Mouse (Mus musculus): Measurements from ENCODE around the gene Ift122.

The Ift122 gene

DNA sequence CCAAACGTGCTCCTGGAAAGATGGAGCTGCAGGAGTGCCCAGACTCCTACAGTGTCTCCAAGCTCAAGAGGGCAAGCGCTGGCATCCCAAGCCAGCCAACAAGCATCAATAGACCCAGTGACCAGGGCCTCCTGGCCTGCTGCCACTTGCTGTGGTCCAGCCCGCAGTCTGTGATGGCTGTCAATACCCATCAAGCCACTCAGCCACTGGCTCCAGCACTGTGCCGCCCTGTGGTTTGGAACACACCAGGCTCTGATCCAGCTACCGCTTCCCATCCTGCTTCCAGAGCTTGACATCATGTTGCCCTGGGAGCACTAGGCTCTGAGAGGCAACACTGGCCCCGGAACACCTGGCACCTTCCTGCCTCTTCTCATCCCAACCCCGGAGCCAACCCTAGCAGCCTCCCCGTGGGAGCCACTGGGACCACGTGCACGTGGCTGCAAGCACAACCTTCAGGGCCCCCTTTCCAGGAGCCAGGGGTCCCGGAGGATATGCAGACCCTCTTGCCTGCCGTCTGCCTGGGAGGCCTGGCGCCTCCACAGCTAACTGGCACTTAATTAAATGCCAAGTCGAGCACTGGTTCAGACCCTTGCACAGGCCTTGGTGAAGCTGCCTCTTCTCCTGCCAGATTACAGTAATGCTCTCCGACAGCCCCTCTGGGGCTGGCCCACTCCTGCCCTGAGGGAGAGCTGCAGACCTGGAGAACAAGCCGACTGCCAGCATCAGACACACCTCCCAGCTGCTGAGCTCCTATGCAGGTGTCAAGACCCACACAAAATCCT is 120.8 kb downstream of the Ift122 start:
- H3K36me3 ChIP-seq (ENCODE audit: insufficient read depth, low read length) = no peaks in the 10 kb centered on the region
- H3K4me3 ChIP-seq (replicated peaks; ENCODE audit: low read length) = no peak overlapping the region
- peaks cover 14% of the 10 kb centered on the region for H3K4me1 ChIP-seq (replicated peaks; ENCODE audit: low read depth, low read length)
- H3K27me3 ChIP-seq (ENCODE audit: insufficient read depth, low read length) = peaks cover 22% of the 10 kb centered on the region
- TF ChIP-seq NANOG (IDR thresholded peaks at IDR 0.05; ENCODE audit: borderline replicate concordance, low read length) (no peak), POU5F1 (IDR thresholded peaks at IDR 0.05; ENCODE audit: borderline replicate concordance, low read length) (no peak), CTCF (conservative IDR thresholded peaks at IDR 0.05; ENCODE audit: low read length) (no peak)
- H3K9me3 ChIP-seq (ENCODE audit: low read length) = no peaks in the 10 kb centered on the region

DNA sequence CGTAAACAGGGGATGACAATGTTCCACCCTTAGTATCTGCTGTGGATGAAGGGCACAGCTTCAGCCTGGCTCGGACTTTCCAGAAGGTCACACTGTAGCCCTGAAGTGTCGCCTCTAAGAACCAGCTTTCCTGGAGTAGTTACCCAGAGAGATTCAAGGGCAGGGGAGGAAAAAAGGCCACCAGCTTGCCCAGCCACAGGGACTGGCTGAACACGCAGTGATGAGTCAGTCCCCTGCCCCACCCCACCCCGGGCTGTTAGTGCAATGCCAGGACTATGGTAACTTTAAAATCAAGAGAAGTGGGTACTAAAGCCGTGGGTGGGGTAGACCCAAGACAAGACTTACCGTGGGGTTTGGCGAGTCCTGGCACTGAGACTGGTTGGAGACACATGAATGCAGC is 122.3 kb downstream of the Ift122 start:
- H3K4me1 ChIP-seq (replicated peaks; ENCODE audit: low read depth, low read length) = peaks cover 21% of the 10 kb centered on the region
- no peaks in the 10 kb centered on the region for H3K9me3 ChIP-seq (ENCODE audit: low read length)
- TF ChIP-seq NANOG (IDR thresholded peaks at IDR 0.05; ENCODE audit: borderline replicate concordance, low read length) (no peak), POU5F1 (IDR thresholded peaks at IDR 0.05; ENCODE audit: borderline replicate concordance, low read length) (no peak), CTCF (conservative IDR thresholded peaks at IDR 0.05; ENCODE audit: low read length) (no peak)
- no peaks in the 10 kb centered on the region for H3K36me3 ChIP-seq (ENCODE audit: insufficient read depth, low read length)
- no peak overlapping the region for H3K4me3 ChIP-seq (replicated peaks; ENCODE audit: low read length)
- peaks cover 20% of the 10 kb centered on the region for H3K27me3 ChIP-seq (ENCODE audit: insufficient read depth, low read length)
